In the genomic region with DNA sequence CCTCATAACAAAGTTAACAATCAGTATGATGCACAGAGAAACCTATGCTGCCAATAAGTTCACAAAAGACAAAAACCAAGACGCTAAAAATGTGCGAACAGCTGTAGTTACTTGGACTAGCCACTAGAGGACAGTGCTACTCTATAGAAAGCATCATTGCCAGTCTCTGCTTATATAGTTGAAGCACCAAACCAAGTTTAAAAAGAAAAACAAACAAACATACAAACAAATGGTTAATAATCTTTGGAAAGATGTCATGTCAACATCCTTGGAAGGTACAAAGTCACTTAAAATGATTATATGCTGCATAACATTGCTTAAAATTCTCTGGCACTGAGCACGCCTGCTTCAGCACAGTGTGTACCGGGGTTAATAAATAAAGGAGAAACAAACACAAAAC, we compare ENCODE assay signal across 10 mouse cellular contexts. TPM values are rescaled to one million over a fixed set of nuclear protein-coding genes. Genes with fewer than 3 reads are reported as not detected.
DNase-seq lines count a peak whose midpoint lies in the region; ATAC-seq and TF ChIP-seq lines count a peak whose summit lies in the region.
"Had no signal": no experiment of that assay in that cellular context is flagged by ENCODE, and none has a peak within 500 bp of the region (broad histone marks: within the 10 kb centered on the region; RNA-seq: fewer than 3 reads in every experiment).

No protein-coding gene starts in this region.

- H3K9ac ChIP-seq in hindbrain, embryonic 16.5 days (ENCODE audit: low read depth, low read length), result no peak overlapping the region
- H3K9ac ChIP-seq: lung, embryonic 15.5 days had no signal

- H3K4me3 ChIP-seq in testis, adult 2 months (ENCODE audit: control insufficient read depth, low read depth, low read length), result no peak overlapping the region
- peak overlapping the region; percentile 48 for H3K4me3 ChIP-seq in hindbrain, embryonic 16.5 days (ENCODE audit: low read length)
- H3K4me3 ChIP-seq: lung, embryonic 15.5 days had no signal

- DNase-seq in frontal cortex, postnatal 25 days (ENCODE audit: low spot score in 2 of 2), result no peak
- no peak for DNase-seq in testis, postnatal 10 days (ENCODE audit: low spot score)
- DNase-seq in adrenal gland, adult 2 months, result no peak
- no peak for DNase-seq in kidney, adult 11 months
- DNase-seq: gastrocnemius, postnatal 10 days had no signal

- H3K27me3 ChIP-seq in testis, adult 2 months (ENCODE audit: control insufficient read depth, insufficient read depth, low read length), result no peaks in the 10 kb centered on the region; the same call in 1 of the 2 replicates
- no peaks in the 10 kb centered on the region for H3K27me3 ChIP-seq in hindbrain, embryonic 16.5 days (replicated peaks; ENCODE audit: control insufficient read depth, insufficient read depth, low read length)

- H3K27ac ChIP-seq in testis, adult 2 months (ENCODE audit: control insufficient read depth, insufficient read depth, low read depth, low read length), result no peak overlapping the region
- no peak overlapping the region for H3K27ac ChIP-seq in hindbrain, embryonic 16.5 days (ENCODE audit: low read depth, low read length)
- H3K27ac ChIP-seq: lung, embryonic 15.5 days had no signal

- WGBS in hindbrain, embryonic 16.5 days, result 34% methylated on average over 4 of the region's 4 CpGs

- H3K4me2 ChIP-seq in hindbrain, embryonic 16.5 days (ENCODE audit: low read length), result peak overlapping the region; percentile 67
- H3K4me2 ChIP-seq: lung, embryonic 15.5 days had no signal

- TF ChIP-seq CTCF in testis, adult 2 months (IDR thresholded peaks at IDR 0.05; ENCODE audit: control insufficient read depth, insufficient read depth, insufficient replicate concordance, low read depth, low read length), result peak; percentile 35; the same call in 1 of the 2 replicates

- H3K36me3 ChIP-seq in testis, adult 2 months (ENCODE audit: control insufficient read depth, insufficient read depth, low read length), result no peaks in the 10 kb centered on the region
- no peaks in the 10 kb centered on the region for H3K36me3 ChIP-seq in hindbrain, embryonic 16.5 days (ENCODE audit: control insufficient read depth, insufficient read depth, low read length)
- H3K36me3 ChIP-seq: lung, embryonic 15.5 days had no signal

- no peaks in the 10 kb centered on the region for H3K9me3 ChIP-seq in hindbrain, embryonic 16.5 days (ENCODE audit: control insufficient read depth, low read length)
- H3K9me3 ChIP-seq: lung, embryonic 15.5 days had no signal

- 0 out of 2 replicates have a peak, but pooled peaks have one; percentile 18 for ATAC-seq in frontal cortex, adult (ENCODE audit: low TSS enrichment)
- no peak for ATAC-seq in hindbrain, embryonic 16.5 days
- no peak for ATAC-seq in erythroid progenitor cell, adult 5-6 weeks (replicated peaks; ENCODE audit: low FRiP score, poor library complexity, severe bottlenecking)

- no peak for TF ChIP-seq POLR2A in testis, adult 2 months (IDR thresholded peaks at IDR 0.05; ENCODE audit: control insufficient read depth, low read depth, low read length)

- peaks cover 11% of the 10 kb centered on the region for H3K4me1 ChIP-seq in testis, adult 2 months (ENCODE audit: control insufficient read depth, insufficient read depth, low read length)
- peaks cover 12% of the 10 kb centered on the region for H3K4me1 ChIP-seq in hindbrain, embryonic 16.5 days (ENCODE audit: control insufficient read depth, insufficient read depth, low read depth, low read length)

RNA-seq across cellular contexts. Expression of gene Lrrtm3, which starts 5.6 kb away (rescaled TPM):
- 2.5 and 4.3 TPM in 2 replicates for polyA plus RNA-seq in testis, adult 2 months (2012; rRNA removed)
- 41.3 and 45.7 TPM in 2 replicates for polyA plus RNA-seq in hindbrain, embryonic 16.5 days (2015; fragmentation: Nextera tagmentation; extraction: Ambion mirVana)
- 1 to 10 TPM in 1 of 2 experiments, under 1 TPM in 1; 0.89 to 1.1 TPM for total RNA-seq in adrenal gland, adult 2 months (2021)
- 0.17 and 0.20 TPM in 2 replicates for polyA plus RNA-seq in adrenal gland, adult 2 months (2012; rRNA removed)
- total RNA-seq in erythroid progenitor cell, adult 5-6 weeks (2015; ENCODE audit: low replicate concordance), result not detected in 2 replicates
- not detected in 2 replicates for total RNA-seq in erythroid progenitor cell, adult 5-6 weeks (2017; ENCODE audit: low replicate concordance)
